Mouse (Mus musculus) R1 (cell line): ENCODE measurements around the gene Foxj1.

Experiments
- DNase-seq: peaks from one replicate; pipeline ENCODE4 v3.0.0-alpha.2; 2018; ENCODE audit warnings: low read depth, low spot score

The Foxj1 gene

DNA sequence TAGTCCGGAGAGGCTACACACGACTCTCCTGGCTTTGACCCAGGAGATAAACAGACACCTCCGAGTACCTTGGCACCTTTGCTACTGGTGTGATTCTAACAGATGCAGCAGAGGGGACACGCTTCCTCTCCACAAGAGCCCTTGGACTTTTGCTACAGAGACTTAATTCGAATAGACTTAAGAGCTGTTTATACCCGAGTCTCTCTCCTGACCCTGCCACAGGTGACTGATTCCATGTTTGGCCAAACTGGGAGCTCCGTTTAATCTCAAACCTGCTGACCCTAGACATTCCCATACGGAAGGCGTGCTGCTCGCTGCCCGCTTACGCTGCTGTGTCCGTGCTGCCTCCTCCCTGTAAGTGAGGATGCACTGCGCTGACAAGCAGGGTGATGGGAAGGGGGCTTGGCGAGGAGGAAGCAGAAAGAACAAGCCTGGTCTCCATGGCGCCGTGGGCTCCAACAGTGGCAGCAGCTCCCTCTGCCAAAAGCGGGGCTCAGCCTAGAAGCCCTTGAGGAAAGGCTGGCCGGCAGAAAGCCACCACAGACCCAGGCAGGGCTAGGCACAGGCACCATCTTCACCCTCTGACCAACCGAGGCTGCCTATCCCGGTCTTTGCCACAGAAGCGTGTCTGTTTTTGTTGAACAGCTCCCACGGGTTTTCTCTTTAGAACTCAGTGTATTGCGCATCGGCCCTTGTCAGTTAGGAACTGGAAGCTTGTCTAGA is 7.0 kb upstream of the Foxj1 start:
- DNase-seq, result peak; percentile 21

DNA sequence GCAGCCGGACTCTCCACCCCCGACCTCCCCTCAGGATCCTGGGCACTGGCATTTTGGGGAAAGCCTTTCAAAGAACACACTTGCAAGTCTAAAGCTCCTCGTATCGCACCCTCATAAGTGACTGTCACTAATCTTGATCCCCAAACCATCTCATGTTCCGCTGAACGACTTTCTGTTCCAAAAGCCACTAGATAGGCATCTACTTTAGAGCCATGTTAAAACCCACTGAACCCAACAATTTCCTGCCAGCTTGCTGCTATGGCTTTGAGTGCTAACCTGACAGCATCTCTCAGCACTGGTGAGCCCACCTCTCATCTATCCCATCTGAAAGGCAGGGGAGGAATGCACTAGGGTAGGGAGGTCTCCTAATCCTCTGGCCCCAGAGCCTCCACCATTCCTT is 2.3 kb upstream of the Foxj1 start:
- DNase-seq, result no peak

DNA sequence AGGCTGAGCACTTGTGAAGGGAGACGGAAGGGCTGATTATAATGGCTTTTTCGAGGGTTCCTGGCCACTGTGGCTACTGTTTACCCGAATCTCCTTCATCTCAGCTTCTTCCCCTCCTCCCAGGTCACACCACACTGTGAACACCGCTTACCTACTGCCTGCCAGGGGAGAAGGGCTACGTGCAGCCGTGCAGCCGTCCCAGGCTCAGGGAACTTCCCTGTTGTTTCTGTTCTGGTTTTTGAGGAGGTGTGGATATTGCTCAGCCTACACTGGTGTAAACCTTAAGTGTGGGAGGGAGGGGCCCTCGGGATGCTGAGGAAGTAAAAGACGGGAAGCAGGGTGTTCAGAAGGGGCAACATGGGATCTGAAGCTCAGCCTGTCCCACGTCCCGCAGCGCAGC is 1.8 kb upstream of the Foxj1 start:
- no peak for DNase-seq

DNA sequence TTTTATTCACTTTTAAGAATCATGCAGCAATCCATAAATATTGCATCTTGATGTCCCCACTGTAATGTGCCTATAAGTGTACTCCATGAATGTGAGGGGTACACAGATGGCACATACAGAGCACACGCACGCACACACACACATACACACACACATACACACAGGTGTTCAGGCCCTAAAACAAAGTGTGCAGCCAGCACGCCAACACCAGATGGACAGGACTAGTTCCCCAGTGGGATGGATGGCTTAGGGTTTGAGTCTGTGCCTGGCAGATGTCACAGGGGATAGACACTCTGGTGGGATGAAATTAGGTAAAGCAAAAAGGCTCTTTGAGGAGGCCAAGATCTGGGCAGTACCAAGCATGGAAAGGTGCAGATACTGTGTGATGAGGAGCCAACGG is 1.2 kb upstream of the Foxj1 start:
- no peak for DNase-seq

DNA sequence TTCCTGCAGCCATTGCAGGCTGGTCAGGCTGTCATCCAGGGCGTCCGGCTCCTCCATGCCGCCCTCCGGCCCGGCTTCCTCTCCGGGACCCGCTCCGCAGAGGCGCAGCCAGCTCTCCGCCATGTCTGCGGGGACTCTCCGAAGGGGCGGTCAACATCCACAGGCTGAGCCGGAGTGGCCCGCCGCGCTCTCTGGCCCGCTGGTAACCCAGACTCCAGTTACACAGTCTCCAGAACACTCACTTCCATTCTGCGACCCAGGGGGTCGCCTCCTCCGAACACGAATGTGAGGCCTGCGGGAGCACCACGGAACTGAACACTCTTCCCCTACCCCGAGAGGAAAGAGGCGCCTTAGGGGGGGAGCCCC is 799 bp downstream of the Foxj1 start:
- peak; percentile 16 for DNase-seq

DNA sequence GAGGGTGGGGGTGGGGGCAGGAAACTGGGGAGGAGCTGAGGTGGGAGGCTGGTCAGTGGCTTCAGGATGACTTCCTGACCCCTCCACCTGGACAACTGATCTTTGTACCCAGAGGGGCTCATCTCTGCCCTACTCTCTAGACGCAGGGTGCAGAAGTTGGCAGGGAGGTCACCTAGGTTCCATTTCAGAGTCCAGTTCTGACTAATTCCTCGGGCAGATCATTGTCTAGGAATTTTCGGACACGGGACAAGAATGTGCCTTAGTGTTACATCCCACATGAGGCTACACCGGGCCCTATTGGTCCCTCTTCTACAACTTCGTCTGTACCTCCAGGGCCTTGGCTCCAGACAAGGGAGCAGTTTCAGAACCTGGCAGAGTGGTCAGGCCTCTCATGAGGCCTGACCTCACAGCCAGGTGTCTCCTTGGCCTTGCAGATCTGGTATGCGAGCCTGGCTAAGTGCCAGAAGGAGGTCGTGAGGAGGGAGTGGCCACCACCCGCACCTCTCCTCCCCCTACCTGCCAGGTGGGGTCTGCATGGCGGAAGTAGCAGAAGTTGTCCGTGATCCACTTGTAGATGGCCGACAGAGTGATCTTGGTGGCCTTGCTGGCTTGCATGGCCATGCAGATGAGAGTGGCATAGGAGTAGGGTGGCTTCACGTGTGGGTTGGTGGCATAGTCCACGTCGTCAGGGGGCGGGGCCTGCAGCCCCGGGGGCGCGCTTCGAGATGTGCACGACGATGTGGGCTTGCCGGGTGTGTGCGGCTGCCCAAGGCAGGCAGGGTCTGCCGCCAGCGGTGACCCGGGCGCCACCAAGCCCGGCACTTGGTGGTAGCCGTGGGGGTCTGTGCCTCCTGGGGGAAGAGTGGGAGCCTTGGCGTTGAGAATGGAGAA is 1.4 kb downstream of the Foxj1 start:
- DNase-seq, result peak; percentile 36

DNA sequence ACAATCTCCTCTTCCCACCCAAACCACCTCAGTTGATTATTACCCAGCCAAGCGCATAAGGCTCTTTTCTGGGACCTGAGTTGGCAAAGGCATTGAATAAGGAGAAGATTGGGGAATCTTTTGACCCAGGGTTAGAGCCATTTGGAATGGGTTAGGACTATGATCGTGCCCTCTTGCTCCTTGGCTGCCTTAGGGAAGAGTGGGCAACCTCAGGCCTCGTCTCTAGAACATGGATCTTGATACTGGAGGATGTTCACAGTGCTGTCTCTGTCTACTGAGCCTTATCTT is 2.3 kb downstream of the Foxj1 start:
- DNase-seq, result no peak

DNA sequence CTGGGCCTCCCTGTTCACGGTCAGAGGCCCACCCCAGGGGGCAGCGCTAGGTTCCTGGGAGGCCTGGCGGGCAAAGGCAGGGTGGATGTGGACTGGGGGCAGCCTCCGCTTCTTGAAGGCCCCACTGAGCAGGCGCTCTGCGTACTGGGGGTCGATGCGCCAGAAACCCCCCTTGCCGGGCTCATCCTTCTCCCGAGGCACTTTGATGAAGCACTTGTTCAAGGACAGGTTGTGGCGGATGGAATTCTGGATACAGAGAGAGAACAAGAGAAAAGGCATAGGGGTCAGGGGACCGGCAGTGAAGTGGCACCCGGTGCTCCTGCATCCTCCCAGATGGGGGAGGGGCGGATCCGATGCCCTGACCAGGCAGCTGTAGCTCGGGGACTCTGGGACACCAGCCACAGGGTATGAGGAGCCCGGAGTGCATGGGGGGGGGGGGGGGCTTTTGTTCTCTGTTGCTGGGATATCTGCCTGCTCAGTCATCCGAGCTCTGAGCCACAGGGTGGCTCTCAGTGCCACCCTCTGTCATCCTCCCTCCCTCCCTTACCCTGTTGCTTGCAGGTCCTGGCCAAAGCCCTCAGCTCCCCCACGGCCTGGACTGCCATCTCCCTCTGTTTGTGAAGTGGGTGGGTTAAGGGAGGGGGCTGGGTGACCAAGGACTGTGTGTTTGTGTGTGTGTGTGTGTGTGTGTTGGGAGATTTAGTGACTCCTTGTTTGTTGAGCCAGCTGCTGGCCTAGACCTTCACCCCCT is 2.8 kb downstream of the Foxj1 start:
- no peak for DNase-seq

DNA sequence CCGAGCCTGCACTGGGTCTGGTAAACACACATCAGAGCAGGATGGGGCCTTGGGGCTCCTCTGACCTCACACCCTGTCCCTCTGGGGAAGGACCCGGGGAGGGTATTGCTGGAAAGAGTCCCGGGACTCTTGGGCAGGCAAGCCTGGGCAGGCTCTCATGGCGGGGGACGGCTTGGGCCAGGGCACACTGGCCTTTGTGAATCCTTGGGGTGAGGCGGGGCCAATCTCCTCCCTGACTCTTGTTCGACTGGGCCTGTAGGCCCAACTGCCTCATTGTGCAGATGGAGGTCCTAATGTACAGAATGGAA is 5.0 kb downstream of the Foxj1 start:
- DNase-seq, result no peak

DNA sequence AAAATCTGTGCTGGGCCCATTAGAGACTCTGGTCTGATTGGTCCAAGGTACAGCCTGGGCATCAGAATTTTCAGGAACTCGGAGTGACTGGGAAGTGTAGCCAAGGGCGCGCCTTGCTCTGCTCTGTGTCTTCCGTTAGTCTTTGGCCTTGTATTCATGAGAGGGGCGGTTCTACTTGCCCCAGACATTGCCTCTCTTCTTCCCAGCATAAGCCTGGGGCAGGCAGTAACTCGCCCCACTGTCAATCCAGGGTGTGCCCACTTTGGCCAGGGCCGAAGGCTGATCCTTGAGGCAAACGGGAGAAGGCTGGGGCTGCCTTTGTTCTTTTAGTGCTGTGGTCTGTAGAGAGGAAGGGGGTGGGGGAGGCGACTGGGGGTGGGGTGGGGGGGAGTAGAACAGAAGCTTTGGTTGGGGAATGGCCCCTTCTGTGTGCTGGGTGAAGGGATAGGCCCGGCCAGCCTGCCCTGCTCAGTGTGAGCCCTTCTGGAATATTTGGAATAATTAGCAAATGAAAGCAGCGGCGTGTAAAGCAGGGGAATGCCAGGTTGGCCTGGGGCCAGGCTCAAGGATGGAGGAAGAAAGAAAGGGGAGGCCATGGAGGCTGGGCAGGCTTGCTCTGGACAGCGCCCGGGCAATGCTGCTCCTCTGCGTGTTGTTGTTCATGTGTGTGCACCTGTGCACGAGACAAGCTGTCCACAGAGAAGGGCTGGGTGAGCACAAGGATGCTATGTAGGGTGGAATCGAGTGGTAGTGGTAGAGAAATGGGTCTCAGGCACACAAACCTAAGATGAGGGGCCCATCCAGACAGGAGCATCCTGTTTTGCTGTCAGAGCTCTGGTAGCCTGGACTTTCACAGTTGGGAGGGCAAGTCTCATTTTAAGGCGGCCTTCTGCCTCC is 5.6 kb downstream of the Foxj1 start:
- peak; percentile 74 for DNase-seq

DNA sequence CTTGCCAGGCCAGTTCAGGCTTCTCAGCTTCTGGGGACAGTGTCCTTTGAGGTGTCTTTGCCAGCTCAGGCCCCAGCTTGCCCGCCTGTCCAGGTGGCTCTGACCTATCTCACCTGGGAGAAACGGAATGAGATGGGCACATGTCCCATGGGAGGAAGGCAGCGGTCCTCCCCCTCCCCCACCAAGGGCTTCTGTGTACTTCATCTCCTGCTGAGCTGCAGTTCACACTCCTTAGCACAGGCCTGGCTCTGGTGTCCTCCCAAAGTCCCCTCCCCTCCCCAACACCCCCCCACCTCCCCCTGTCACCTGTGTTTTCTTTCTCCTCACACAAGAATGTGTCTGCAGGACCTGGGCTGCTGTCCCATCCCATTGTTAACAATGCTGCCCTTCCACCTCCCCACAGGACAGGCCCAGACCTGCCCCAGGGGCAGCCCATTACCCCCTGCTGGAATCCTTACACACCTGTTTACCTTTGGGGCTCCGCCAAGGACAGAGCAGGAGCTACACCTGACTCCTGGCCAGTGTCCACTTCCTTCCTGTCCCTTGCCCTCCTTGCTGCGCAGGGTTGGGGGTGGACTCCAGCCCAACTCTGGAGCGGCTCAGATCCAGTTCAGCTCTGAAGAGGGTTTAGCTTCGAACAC is 8.1 kb downstream of the Foxj1 start:
- DNase-seq, result peak; percentile 21

DNA sequence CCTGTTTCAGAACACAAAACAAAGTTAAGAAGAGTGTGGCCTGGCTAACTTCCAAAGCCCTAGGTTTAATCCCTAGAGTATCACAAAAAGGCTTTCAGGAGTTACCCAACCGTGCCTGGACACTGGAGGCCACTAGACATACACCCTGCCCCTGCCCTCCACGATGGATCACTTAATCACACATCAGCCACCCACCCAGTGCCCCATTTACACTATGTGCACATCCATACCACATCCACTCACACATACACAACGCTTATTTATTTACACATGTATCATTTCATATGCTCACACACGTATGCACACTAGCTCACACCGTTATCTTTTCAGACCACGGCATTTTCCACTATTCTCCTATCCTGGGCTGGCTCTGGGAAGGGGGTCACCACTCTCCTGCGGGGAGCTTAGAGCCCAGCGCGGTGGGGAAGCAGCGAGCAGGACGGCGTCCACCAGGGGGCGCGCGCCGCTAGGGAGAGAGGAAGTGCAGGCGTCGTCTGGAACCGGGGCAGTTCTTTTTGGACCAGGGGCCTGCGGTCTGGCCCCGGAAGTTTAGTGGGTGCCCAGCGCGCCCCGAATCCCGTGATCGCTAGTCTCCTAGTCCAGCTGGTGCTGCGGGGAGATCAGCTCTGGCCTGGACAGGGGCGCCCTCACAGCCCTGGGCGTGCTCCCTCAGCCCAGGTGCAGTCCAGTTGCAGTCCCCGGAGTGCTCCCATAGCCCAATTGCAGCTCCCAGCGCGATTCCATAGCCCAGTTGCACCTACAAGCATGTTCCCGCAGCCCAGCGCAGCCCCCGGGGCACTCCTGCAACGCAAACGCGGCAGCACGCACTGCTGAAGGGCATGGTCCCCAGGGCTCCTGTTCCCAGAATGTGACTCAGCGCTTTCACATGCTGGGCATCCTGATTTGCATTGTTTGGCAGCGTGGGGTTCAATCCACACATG is 16.2 kb downstream of the Foxj1 start:
- DNase-seq, result peak; percentile 79

DNA sequence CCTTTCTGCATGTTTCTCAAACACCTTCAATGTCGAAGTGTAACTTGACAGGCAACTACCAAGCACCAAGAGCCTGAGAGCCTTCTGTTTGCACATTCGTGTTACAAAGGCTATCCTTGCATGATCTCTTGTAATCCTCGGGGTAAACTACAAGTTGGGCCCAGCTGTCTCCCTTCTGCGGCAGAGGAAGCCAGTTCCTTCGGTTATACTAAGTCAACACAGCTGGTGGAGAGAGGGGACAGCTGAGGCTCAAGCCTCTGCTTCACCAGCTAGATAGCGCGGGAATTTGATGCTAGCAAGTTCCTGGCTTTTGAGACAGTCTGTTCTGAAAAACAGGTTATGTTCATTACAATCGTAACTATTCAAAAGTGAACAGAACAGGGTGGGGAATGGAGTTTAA is 22.8 kb downstream of the Foxj1 start:
- no peak for DNase-seq

DNA sequence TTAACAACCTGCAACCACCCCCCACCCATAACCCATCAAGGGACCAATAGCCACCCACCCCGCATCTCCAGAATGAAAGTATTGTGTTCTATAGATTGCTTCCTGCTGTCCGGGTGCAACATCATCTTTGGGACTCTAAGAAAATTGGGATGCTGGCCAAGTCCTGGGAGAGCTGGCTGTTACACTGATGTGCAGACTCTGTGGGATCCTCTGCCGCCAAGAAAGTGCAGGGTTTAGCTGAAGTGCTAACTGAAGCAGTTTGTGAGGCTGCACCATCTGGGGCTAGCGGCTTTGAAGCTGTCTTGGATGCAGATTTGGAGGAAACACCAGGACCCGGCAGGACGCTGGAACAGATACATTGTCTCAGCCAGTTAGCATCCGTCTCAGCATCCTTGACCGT is 24.0 kb downstream of the Foxj1 start:
- DNase-seq, result no peak

DNA sequence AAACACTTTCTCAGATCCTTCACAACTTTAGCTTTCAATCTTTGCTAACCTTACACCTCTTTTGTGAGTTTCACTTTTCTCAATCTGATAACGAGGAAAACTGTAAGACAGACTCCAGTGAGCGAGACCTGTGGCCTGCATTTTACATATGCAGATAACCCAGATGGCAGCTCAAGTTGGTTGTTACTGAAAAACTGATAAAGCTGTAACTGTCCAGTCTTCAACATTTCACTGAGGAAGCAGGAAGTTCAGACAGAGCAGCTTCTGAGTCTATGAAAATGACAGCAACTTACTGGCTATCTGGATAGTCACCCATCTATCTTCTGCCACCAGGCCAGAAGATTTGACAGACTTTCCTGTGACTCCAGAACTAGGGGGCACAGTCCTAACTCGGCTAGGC is 25.6 kb downstream of the Foxj1 start:
- no peak for DNase-seq

DNA sequence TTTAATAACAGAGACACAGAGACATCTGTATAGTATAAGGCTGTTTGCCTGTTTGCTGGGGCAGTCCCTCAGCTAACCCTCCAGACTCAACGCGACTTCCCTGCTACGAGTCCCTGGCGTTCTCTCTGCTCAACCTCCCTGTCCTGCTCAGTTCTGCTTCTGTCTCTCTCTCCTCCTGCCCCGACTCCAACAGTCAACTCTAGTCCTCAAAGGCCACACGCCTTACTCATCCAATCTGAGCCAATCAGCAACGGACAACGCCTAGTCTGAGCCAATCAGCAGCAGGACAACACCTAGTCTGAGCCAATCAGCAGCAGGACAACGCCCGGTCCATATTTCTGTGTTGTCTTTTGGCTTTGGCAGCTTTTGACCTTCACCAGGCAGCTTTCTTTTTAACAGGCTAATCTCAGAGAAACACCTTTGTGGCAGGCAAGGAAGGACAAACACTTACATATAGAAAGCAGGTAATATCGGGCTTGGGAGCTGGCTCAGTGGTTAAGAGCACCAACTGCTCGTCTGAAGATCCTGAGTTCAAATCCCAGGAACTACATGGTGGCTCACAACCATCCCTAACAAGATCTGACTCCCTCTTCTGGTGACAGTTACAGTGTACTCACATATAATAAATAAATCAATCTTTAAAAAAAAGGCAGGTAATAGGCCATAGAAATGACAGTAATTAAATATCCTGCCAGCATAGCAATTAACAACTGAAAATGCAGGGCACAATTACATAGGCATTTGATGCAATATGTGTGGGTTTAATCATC is 27.3 kb downstream of the Foxj1 start:
- DNase-seq, result peak; percentile 90

DNA sequence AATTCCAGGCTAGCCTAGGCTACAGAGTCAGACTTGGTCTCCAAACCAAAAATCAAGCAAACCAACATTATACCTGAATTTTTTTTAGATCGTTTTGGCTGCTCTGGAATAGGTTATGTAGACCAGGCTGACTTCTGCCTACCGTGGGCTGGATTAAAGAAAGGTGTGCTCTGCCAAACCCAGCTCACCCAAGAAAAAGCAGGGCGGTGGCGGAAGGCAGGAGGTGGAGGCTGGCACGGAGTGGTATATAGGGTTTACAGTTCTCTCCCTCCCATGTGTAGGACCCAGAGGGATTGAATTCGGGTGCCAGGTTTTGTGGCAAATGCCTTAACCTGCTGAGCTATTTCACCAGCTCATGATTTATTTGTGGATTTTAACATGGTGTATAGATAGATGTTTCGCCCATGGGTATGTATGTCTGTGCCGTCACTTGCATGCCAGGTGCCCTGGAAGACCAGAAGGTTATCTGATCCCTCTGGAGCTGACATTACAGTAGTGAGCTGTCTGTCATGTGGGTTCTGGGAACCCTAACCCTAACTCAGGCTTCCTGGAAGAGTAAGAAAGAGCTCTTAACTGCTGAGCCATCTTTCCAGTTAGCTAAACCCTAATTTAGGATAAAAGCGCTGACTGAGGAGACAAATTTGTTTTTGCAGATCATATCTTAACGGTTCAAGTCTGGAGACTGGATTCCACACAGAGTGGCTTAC is 28.0 kb downstream of the Foxj1 start, which contains the start of gene Exoc7:
Gene Exoc7 (minus strand): TSS at position 215 of the 707 bp plus-strand sequence.
- no peak for DNase-seq

DNA sequence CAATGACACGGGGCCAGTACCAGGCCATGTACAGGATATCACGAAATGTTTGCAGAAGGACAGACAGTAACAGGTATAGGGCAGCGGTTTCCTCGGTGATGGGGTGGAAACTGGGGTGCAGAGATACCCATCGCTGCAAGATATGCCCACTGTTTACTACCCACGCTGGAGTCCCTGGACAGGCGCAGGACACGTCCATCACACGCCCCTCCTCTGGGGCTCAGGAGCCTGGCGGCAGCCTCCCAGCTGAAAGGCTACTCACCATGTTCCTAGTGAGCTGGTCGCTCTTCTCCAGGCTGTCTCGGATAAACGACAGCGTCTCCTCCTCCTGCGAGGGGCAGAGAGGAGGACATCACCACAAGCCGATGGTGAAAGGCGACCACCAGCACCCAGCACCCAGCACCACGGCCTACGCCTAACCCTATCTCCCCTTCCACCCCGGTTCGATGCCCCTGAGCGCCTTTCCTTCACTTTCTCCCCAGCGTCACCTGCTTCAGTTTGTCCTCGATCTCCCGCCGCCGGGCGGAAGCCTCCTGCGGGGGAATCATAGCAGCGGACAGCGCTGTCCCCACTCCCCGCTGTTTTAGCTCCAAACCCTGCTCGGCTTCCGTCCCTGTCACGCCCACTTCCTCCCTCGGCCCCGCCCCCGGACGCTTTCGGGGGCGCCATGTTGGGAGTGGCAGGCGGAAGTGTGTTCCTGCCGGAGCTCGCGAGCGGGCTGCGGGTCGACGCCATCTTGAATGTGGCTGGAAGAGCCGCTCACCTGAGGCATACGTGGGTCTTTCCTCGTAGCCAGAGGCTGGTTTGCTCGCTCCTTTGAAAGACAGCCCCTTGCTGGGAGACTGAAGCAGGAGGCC is 28.8 kb downstream of the Foxj1 start:
- DNase-seq, result peak; percentile 94
